Mouse (Mus musculus) cortical plate, adult 2 months (tissue): ENCODE results near the gene Camta1. TPM values are rescaled to one million over a fixed set of nuclear protein-coding genes. Genes with fewer than 3 reads are reported as not detected.

ENCODE experiments used
- H3K27ac ChIP-seq: fragments of 200-500 bp; 2 replicates; pipeline ENCODE4 v1.5.1; 2012; ENCODE audit warnings: low read length, control low read depth, inconsistent platforms; ENCODE audit not compliant: insufficient read depth
- H3K4me1 ChIP-seq: fragments of 200-500 bp; 2 replicates; pipeline ENCODE4 v1.6.1; 2011; ENCODE audit warnings: low read length; ENCODE audit not compliant: control insufficient read depth, insufficient read depth
- H3K4me3 ChIP-seq: fragments of 200-500 bp; 2 replicates; pipeline ENCODE4 v1.5.1; 2011; ENCODE audit warnings: mild to moderate bottlenecking, low read length, control low read depth; ENCODE audit not compliant: insufficient read depth
- CTCF ChIP-seq: fragments of 200-500 bp; IDR thresholded peaks from 2 replicates; pipeline ENCODE4 v1.5.1; 2011; ENCODE audit warnings: mild to moderate bottlenecking, control low read depth, low read length; ENCODE audit not compliant: insufficient read depth; ENCODE audit errors: extremely low read depth
- POLR2A ChIP-seq: fragments of 200-500 bp; IDR thresholded peaks from 2 replicates; pipeline ENCODE4 v1.6.1; 2011; ENCODE audit warnings: mild to moderate bottlenecking, low read length, control low read depth; ENCODE audit not compliant: insufficient read depth; ENCODE audit errors: extremely low read depth
- polyA plus RNA-seq: library from polyadenylated mRNA; depleted of rRNA; stranded (reverse); fragments of >200 nt; gene quantifications from 2 replicates; pipeline ENCODE4 v1.2.3, GENCODE M21; 2012

The Camta1 gene
- polyA plus RNA-seq, 1 experiment = 111 TPM

- H3K4me3 ChIP-seq = peak overlapping the region; percentile 20
- peaks cover 6% of the 10 kb centered on the region for H3K4me1 ChIP-seq
- H3K27ac ChIP-seq = peak overlapping the region; percentile 62; the same call in 1 of the 2 replicates
- TF ChIP-seq POLR2A (no peak), CTCF (no peak)
Measured at GRCm38 (mm10) chr4:150938063-150938452, 923.6 kb downstream of the Camta1 start.

DNA sequence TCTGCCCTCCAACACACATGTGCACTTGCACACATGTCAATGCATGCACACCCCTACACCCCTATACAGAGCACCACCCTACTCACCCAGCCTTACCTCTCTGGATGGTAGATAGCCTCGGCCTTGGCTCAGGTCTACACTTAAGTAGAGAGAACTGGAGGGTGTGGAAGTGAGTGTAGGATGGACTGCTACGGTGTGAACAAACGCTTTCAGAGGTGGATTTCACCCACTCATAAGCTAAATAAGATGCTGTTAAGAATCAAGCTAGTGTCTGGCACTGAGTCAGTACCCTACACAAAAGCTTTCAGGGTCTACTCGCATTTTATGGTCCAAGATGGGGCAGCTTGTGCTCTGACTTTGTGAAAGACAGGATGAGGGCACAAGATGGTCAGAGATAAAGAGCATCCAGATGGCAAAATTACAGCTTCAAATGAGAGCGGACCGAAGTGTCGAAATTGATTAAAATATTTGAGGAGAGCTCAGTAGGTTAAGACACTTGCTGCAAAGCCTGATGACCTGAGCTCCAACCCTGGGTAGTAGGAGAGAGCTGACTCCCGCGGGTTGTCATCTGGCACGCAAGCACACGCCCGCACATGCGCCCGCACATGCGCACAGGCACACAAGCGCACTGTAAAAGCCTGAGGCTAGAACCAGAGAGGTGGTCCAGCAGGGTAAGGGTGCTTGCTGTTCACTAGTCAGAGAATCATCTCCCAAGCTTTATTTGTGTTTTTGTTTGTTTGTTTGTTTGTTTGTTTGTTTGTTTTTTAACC lies 924.2 kb downstream of the Camta1 start:
- TF ChIP-seq CTCF (no peak), POLR2A (no peak)
- Histone ChIP-seq H3K4me3 (peak overlapping the region; percentile 20), H3K27ac (peak overlapping the region; percentile 62), H3K4me1 (peaks cover 6% of the 10 kb centered on the region)

GRCm38 (mm10) chr4:150933503-150933902 lies 928.2 kb downstream of the Camta1 start:
- no peak for TF ChIP-seq CTCF
- TF ChIP-seq POLR2A = no peak
- H3K4me3 ChIP-seq = no peak overlapping the region
- H3K27ac ChIP-seq = no peak overlapping the region
- peaks cover 4% of the 10 kb centered on the region for H3K4me1 ChIP-seq

DNA sequence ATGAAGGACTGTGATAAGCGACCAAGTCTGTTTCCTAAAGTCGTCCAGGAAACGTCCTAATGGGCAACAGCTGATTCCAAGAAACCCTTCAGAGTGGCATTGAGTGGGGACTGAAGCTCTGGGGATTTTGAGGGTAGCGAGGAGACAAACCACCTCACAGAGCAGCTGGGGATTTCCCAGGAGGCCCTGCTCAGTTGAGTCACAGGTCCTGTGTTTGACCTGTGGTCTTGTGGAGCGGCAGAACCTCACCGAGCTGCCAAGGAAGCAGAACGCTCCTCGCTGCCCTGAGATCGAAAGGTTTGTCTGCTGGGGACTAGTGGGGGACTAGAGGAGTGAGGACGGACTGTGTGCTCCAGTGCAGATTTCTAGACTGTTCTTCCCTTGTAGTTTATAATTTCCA lies 933.9 kb downstream of the Camta1 start:
- TF ChIP-seq CTCF (no peak), POLR2A (no peak)
- H3K4me3 ChIP-seq = no peak overlapping the region
- no peak overlapping the region for H3K27ac ChIP-seq
- no peaks in the 10 kb centered on the region for H3K4me1 ChIP-seq

DNA sequence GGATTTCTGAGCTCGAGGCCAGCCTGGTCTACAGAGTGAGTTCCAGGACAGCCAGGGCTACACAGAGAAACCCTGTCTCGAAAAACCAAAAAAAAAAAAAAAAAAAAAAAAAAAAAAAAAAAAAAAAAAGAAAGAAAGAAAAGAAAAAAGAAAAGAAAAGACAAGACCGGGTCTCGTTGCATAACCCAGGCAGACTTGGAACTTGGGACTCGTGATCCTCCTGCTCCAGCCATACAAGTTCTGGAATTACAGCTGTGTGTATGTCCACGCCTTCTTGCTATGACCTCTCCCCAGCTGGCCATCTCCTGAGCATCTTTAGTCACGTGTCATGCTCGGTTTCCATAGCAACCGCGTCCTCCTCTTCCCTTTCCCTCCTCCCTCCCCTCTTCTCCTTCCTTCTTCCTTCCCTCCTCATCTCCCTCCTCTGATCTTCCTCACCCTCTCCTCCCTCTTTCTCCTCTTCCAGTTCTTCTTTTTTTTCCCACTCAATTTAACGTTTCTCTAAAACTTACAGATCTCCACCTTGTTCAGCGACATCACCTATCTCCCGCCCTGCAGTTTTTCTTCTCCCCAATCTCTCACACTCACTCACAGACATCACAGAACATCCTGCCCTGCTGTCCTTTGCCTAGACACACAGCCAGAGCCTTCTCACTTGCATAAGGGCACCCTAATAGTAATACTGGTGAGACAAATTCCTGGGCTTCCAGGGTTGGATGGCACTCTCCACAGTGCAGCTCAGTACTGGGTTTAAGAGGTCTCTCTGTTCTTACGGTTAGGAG lies 934.6 kb downstream of the Camta1 start:
- TF ChIP-seq CTCF = no peak
- no peak for TF ChIP-seq POLR2A
- Histone ChIP-seq H3K4me1 (no peaks in the 10 kb centered on the region), H3K4me3 (no peak overlapping the region), H3K27ac (no peak overlapping the region)

GRCm38 (mm10) chr4:150925923-150926322 lies 935.8 kb downstream of the Camta1 start:
- H3K27ac ChIP-seq = no peak overlapping the region
- H3K4me1 ChIP-seq = no peaks in the 10 kb centered on the region
- TF ChIP-seq CTCF (no peak), POLR2A (no peak)
- H3K4me3 ChIP-seq = no peak overlapping the region

- Histone ChIP-seq H3K4me1 (no peaks in the 10 kb centered on the region), H3K4me3 (no peak overlapping the region), H3K27ac (no peak overlapping the region)
- TF ChIP-seq CTCF (no peak), POLR2A (no peak)
Measured at GRCm38 (mm10) chr4:150924936-150925335, 936.7 kb downstream of the Camta1 start.

- H3K4me3 ChIP-seq = no peak overlapping the region
- TF ChIP-seq POLR2A = no peak
- TF ChIP-seq CTCF = no peak
- no peak overlapping the region for H3K27ac ChIP-seq
- H3K4me1 ChIP-seq = no peaks in the 10 kb centered on the region
Measured at GRCm38 (mm10) chr4:150924308-150924707, 937.4 kb downstream of the Camta1 start.

- H3K4me3 ChIP-seq = no peak overlapping the region
- TF ChIP-seq CTCF = no peak
- TF ChIP-seq POLR2A = no peak
- no peak overlapping the region for H3K27ac ChIP-seq
- no peaks in the 10 kb centered on the region for H3K4me1 ChIP-seq
Measured at GRCm38 (mm10) chr4:150921206-150921605, 940.5 kb downstream of the Camta1 start.

DNA sequence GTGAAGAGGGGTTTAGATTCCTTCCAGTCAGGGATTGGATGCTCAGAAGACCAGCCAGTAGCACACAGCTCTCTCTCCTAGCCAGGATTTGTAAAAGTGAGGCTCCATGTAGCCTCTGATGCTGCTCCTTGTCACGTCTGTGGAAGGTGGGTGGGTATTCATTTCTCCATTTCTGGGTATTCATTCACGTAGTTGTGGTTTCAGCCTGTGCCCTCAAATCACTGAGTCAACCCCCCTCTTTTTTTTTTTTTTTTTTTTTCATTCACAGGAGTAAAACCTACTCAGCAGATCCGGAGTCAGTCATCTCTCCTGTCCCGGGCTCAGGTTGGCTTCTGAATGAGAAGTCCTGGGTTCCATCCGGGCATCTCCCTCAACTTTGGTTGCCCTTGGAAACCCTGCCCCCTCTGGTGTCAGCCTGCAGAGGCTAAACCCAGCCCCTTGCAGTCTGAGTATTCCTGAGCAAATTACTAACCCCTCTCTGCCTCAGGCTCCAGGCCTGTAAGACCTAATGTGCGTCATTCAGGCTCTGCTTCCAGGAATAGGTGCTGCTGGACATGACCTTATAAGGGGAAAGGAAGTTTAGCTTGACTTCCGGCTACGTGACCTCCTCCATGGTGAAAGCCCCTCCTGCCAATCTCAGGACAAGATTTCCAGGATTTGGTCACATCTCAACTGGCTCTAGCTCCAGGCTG lies 944.2 kb downstream of the Camta1 start:
- Histone ChIP-seq H3K4me3 (no peak overlapping the region), H3K27ac (no peak overlapping the region), H3K4me1 (peaks cover 9% of the 10 kb centered on the region)
- no peak for TF ChIP-seq POLR2A
- TF ChIP-seq CTCF = no peak
